ENCODE assay signal across 15 mouse cellular contexts in genomic region chr2:69606621-69607020, GRCm38 (mm10). TPM values are rescaled to one million over a fixed set of nuclear protein-coding genes. Genes with fewer than 3 reads are reported as not detected.
"Had no signal": no experiment of that assay in that cellular context is flagged by ENCODE, and none has a peak within 500 bp of the region (broad histone marks: within the 10 kb centered on the region; RNA-seq: fewer than 3 reads in every experiment).

No protein-coding gene starts in this region.

- H3K4me1 ChIP-seq: limb, embryonic 10.5 days; limb, embryonic 13.5 days; liver, embryonic 15.5 days had no signal

- H3K4me2 ChIP-seq: limb, embryonic 13.5 days; liver, embryonic 15.5 days; midbrain, embryonic 11.5 days had no signal

- H3K36me3 ChIP-seq: limb, embryonic 10.5 days; limb, embryonic 13.5 days; liver, embryonic 15.5 days had no signal

- H3K9ac ChIP-seq: limb, embryonic 13.5 days; liver, embryonic 15.5 days had no signal

- H3K27ac ChIP-seq: layer of hippocampus, adult 2 months; limb, embryonic 10.5 days; limb, embryonic 13.5 days; liver, embryonic 15.5 days had no signal

- H3K4me3 ChIP-seq: layer of hippocampus, adult 2 months; limb, embryonic 10.5 days; limb, embryonic 13.5 days; liver, embryonic 15.5 days had no signal

- H3K9me3 ChIP-seq: limb, embryonic 10.5 days; limb, embryonic 13.5 days; liver, embryonic 15.5 days had no signal

- DNase-seq: layer of hippocampus, adult 9-11 months; liver; lung, adult 2 months; lung, postnatal 14 days; lung, postnatal 4 days; midbrain, embryonic 14.5 days; thymus, adult 18-20 months; thymus, postnatal 36 days had no signal

- H3K27me3 ChIP-seq: limb, embryonic 13.5 days; liver, embryonic 15.5 days had no signal

- ATAC-seq: intestine, postnatal 0 days had no signal

RNA-seq across cellular contexts. Expression of gene Lrp2, which starts 20.8 kb away (rescaled TPM):
- polyA plus RNA-seq: small intestine, adult 2 months had no signal

RNA-seq across cellular contexts. Expression of gene Bbs5, which starts 40.4 kb away (rescaled TPM):
- polyA plus RNA-seq: small intestine, adult 2 months had no signal
